Mouse (Mus musculus) heart, embryonic 14.5 days (tissue): Measurements from ENCODE around the gene Pde11a. TPM values are rescaled to one million over a fixed set of nuclear protein-coding genes. Genes with fewer than 3 reads are reported as not detected.

Experiments used
- ATAC-seq: fragments of 200-750 bp; cut with Nextera tagmentation; 2 replicates; pipeline ENCODE4 v1.8.0; 2017; ENCODE audit warnings: low read depth, moderate TSS enrichment; ENCODE audit not compliant: insufficient number of reproducible peaks, insufficient read depth, low FRiP score
- H3K27ac ChIP-seq, 2 experiments: fragments of 200-500 bp in 1 of 2; fragments of 300-500 bp in 1 of 2; sonication (generic) in 1 of 2; replicated peaks in 1 of 2; 2 replicates each; pipeline ENCODE4 v1.5.1; 2012 to 2014; ENCODE audit warnings: low read depth in 2 of 2, low read length in 2 of 2, control low read depth in 1 of 2, mild to moderate bottlenecking in 1 of 2, mixed read lengths in 1 of 2; ENCODE audit not compliant: control insufficient read depth in 1 of 2, insufficient read depth in 1 of 2
- H3K27me3 ChIP-seq: fragments of 300-500 bp; sonication (generic); 2 replicates; pipeline ENCODE4 v1.6.1; 2014; ENCODE audit warnings: mild to moderate bottlenecking, low read length, control low read depth; ENCODE audit not compliant: control insufficient read depth, insufficient read depth
- H3K36me3 ChIP-seq: fragments of 300-500 bp; sonication (generic); 2 replicates; pipeline ENCODE4 v1.6.1; 2014; ENCODE audit warnings: mild to moderate bottlenecking, control low read depth, low read length, mixed read lengths; ENCODE audit not compliant: control insufficient read depth, insufficient read depth
- H3K4me1 ChIP-seq, 2 experiments: fragments of 200-500 bp in 1 of 2; fragments of 300-500 bp in 1 of 2; sonication (generic) in 1 of 2; 2 replicates each; pipeline ENCODE4 v1.6.1; 2012 to 2014; ENCODE audit warnings: low read length in 2 of 2, control low read depth in 1 of 2, mixed read lengths in 1 of 2; ENCODE audit not compliant: control insufficient read depth in 2 of 2, insufficient read depth in 2 of 2
- H3K4me2 ChIP-seq: fragments of 300-500 bp; sonication (generic); 2 replicates; pipeline ENCODE4 v1.6.1; 2014; ENCODE audit warnings: mild to moderate bottlenecking, low read length
- H3K4me3 ChIP-seq, 2 experiments: fragments of 200-500 bp in 1 of 2; fragments of 300-500 bp in 1 of 2; sonication (generic) in 1 of 2; 2 replicates each; pipeline ENCODE4 v1.5.1; 2012 to 2014; ENCODE audit warnings: low read length in 2 of 2, mild to moderate bottlenecking in 2 of 2, control low read depth in 1 of 2, low read depth in 1 of 2, moderate library complexity in 1 of 2; ENCODE audit not compliant: control insufficient read depth in 1 of 2, insufficient read depth in 1 of 2
- H3K9ac ChIP-seq: fragments of 300-500 bp; sonication (generic); 2 replicates; pipeline ENCODE4 v1.6.1; 2014; ENCODE audit warnings: mild to moderate bottlenecking, low read length
- H3K9me3 ChIP-seq: fragments of 300-500 bp; sonication (generic); 2 replicates; pipeline ENCODE4 v1.6.1; 2016; ENCODE audit warnings: low read length, control low read depth; ENCODE audit not compliant: control insufficient read depth
- WGBS: fragments of 180-500 bp; shearing (Covaris S2); extraction: QIAGEN DNeasy Blood & Tissue Kit; methylation state at CpG from one replicate; pipeline ENCODE4 v1.1.7; 2014; 5-methylcytosine and 5-hydroxymethylcytosine counted together
- polyA plus RNA-seq: library from polyadenylated mRNA; unstranded; fragments of >200 nt; fragmentation: Nextera tagmentation; extraction: Ambion mirVana; gene quantifications from 2 replicates; pipeline ENCODE4 v1.2.1, GENCODE M21; 2014

Pde11a gene
- polyA plus RNA-seq, 1 experiment from 2014 or later: 0.08 TPM

GRCm38 (mm10) chr2:76051385-76051784, 287.2 kb downstream of the Pde11a start:
- no peak overlapping the region for H3K9ac ChIP-seq
- peaks cover 0 to 2% of the 10 kb centered on the region in 2 experiments; a peak in 1 of 4 replicates for H3K4me1 ChIP-seq
- H3K4me2 ChIP-seq: no peak overlapping the region
- H3K27ac ChIP-seq: no peak overlapping the region
- H3K4me3 ChIP-seq: no peak overlapping the region
- no peaks in the 10 kb centered on the region for H3K9me3 ChIP-seq
- ATAC-seq: no peak
- H3K36me3 ChIP-seq: no peaks in the 10 kb centered on the region
- H3K27me3 ChIP-seq: no peaks in the 10 kb centered on the region
- WGBS: 70% methylated on average over 11 of the region's 11 CpGs

GRCm38 (mm10) chr2:76050911-76051310, 287.7 kb downstream of the Pde11a start:
- WGBS: 88% methylated on average over 4 of the region's 4 CpGs
- Histone ChIP-seq H3K9ac (no peak overlapping the region), H3K27ac (no peak overlapping the region), H3K4me2 (no peak overlapping the region), H3K27me3 (no peaks in the 10 kb centered on the region), H3K36me3 (no peaks in the 10 kb centered on the region), H3K4me3 (no peak overlapping the region), H3K9me3 (no peaks in the 10 kb centered on the region), H3K4me1 (peaks cover 0 to 2% of the 10 kb centered on the region in 2 experiments; a peak in 1 of 4 replicates)
- ATAC-seq: no peak

GRCm38 (mm10) chr2:76050092-76050491, 288.5 kb downstream of the Pde11a start:
- Histone ChIP-seq H3K9me3 (no peaks in the 10 kb centered on the region), H3K4me3 (no peak overlapping the region), H3K27ac (no peak overlapping the region), H3K4me1 (no peaks in the 10 kb centered on the region), H3K36me3 (no peaks in the 10 kb centered on the region), H3K4me2 (no peak overlapping the region), H3K9ac (no peak overlapping the region), H3K27me3 (no peaks in the 10 kb centered on the region)
- ATAC-seq: no peak
- WGBS: 66% methylated on average over 10 of the region's 10 CpGs

- H3K9ac ChIP-seq: no peak overlapping the region
- no peaks in the 10 kb centered on the region for H3K27me3 ChIP-seq
- no peaks in the 10 kb centered on the region for H3K36me3 ChIP-seq
- ATAC-seq: no peak
- H3K4me2 ChIP-seq: no peak overlapping the region
- no peak overlapping the region for H3K4me3 ChIP-seq
- no peak overlapping the region for H3K27ac ChIP-seq
- WGBS: 74% methylated on average over 8 of the region's 8 CpGs
- H3K9me3 ChIP-seq: no peaks in the 10 kb centered on the region
- no peaks in the 10 kb centered on the region for H3K4me1 ChIP-seq
These were observed 289.0 kb downstream of the Pde11a start for GRCm38 (mm10) chr2:76049529-76049928.

- no peaks in the 10 kb centered on the region for H3K27me3 ChIP-seq
- no peak overlapping the region for H3K4me3 ChIP-seq
- WGBS: 82% methylated on average over 12 of the region's 12 CpGs
- no peak overlapping the region for H3K27ac ChIP-seq
- no peaks in the 10 kb centered on the region for H3K36me3 ChIP-seq
- ATAC-seq: no peak
- H3K4me1 ChIP-seq: no peaks in the 10 kb centered on the region
- no peak overlapping the region for H3K4me2 ChIP-seq
- no peaks in the 10 kb centered on the region for H3K9me3 ChIP-seq
- no peak overlapping the region for H3K9ac ChIP-seq
These were observed 290.8 kb downstream of the Pde11a start for GRCm38 (mm10) chr2:76047740-76048139.

- Histone ChIP-seq H3K4me3 (no peak overlapping the region), H3K27me3 (no peaks in the 10 kb centered on the region), H3K9ac (no peak overlapping the region), H3K9me3 (no peaks in the 10 kb centered on the region), H3K4me1 (no peaks in the 10 kb centered on the region), H3K36me3 (no peaks in the 10 kb centered on the region), H3K27ac (no peak overlapping the region), H3K4me2 (no peak overlapping the region)
- no peak for ATAC-seq
- 66% methylated on average over 10 of the region's 10 CpGs for WGBS
These were observed 296.4 kb downstream of the Pde11a start for GRCm38 (mm10) chr2:76042210-76042609.

- Histone ChIP-seq H3K27ac (no peak overlapping the region), H3K4me1 (no peaks in the 10 kb centered on the region), H3K4me2 (no peak overlapping the region), H3K9ac (no peak overlapping the region), H3K9me3 (no peaks in the 10 kb centered on the region), H3K27me3 (no peaks in the 10 kb centered on the region), H3K36me3 (no peaks in the 10 kb centered on the region), H3K4me3 (no peak overlapping the region)
- 90% methylated on average over 7 of the region's 7 CpGs for WGBS
- ATAC-seq: no peak
These were observed 298.5 kb downstream of the Pde11a start for GRCm38 (mm10) chr2:76040116-76040515.

- peak overlapping the region in 1 of 2 experiments; percentile 78; a peak in 1 of 4 replicates for H3K27ac ChIP-seq
- no peak overlapping the region for H3K4me2 ChIP-seq
- H3K4me3 ChIP-seq: no peak overlapping the region
- H3K9ac ChIP-seq: no peak overlapping the region
- WGBS: 66% methylated on average over 8 of the region's 8 CpGs
- H3K27me3 ChIP-seq: no peaks in the 10 kb centered on the region
- ATAC-seq: no peak
- H3K9me3 ChIP-seq: no peaks in the 10 kb centered on the region
- peaks cover 12 to 23% of the 10 kb centered on the region in 2 experiments for H3K4me1 ChIP-seq
- no peaks in the 10 kb centered on the region for H3K36me3 ChIP-seq
These were observed 308.5 kb downstream of the Pde11a start for GRCm38 (mm10) chr2:76030080-76030479.
